Mouse (Mus musculus) myocyte (in vitro differentiated cells): Measurements from ENCODE around the gene Pgam2.

Source experiments
- CEBPB ChIP-seq: IDR thresholded peaks from 2 replicates; pipeline ENCODE4 v1.6.1; 2011; ENCODE audit warnings: mild to moderate bottlenecking, moderate library complexity; ENCODE audit not compliant: poor library complexity, insufficient read depth, severe bottlenecking
- E2F4 ChIP-seq: IDR thresholded peaks from one replicate; pipeline ENCODE4 v1.6.1; 2011; ENCODE audit warnings: mild to moderate bottlenecking, control low read depth, moderate library complexity; ENCODE audit not compliant: insufficient read depth
- MAX ChIP-seq: IDR thresholded peaks from one replicate; pipeline ENCODE4 v1.6.1; 2011; ENCODE audit warnings: low read depth, mild to moderate bottlenecking, control low read depth
- MYOD1 ChIP-seq, 3 experiments: IDR thresholded peaks; one replicate each; pipeline ENCODE4 v1.6.1; 2011; ENCODE audit warnings: control low read depth in 2 of 3, low read depth in 2 of 3, mild to moderate bottlenecking in 2 of 3, moderate library complexity in 1 of 3; ENCODE audit not compliant: insufficient read length in 2 of 3, control insufficient read depth in 1 of 3
- MYOG ChIP-seq, 3 experiments: IDR thresholded peaks; one replicate each; pipeline ENCODE4 v1.6.1; 2011; ENCODE audit warnings: control low read depth in 2 of 3, low read depth in 2 of 3, mild to moderate bottlenecking in 2 of 3; ENCODE audit not compliant: insufficient read length in 2 of 3, control insufficient read depth in 1 of 3, insufficient read depth in 1 of 3
- POLR2A ChIP-seq: IDR thresholded peaks from one replicate; pipeline ENCODE4 v1.6.1; 2011; ENCODE audit warnings: low read depth, mild to moderate bottlenecking, control low read depth, moderate library complexity; ENCODE audit not compliant: insufficient read length
- POLR2AphosphoS2 ChIP-seq: IDR thresholded peaks from one replicate; pipeline ENCODE4 v1.6.1; 2011; ENCODE audit warnings: low read depth, control low read depth; ENCODE audit not compliant: insufficient read length
- REST ChIP-seq: IDR thresholded peaks from one replicate; pipeline ENCODE4 v1.6.1; 2011; ENCODE audit warnings: mild to moderate bottlenecking, control low read depth, moderate library complexity; ENCODE audit not compliant: insufficient read depth, insufficient read length
- SRF ChIP-seq: IDR thresholded peaks from one replicate; pipeline ENCODE4 v1.6.1; 2011; ENCODE audit warnings: low read depth; ENCODE audit not compliant: control insufficient read depth, insufficient read length
- TCF12 ChIP-seq: IDR thresholded peaks from one replicate; pipeline ENCODE4 v1.6.1; 2011; ENCODE audit warnings: mild to moderate bottlenecking, control low read depth; ENCODE audit not compliant: poor library complexity, insufficient read depth, severe bottlenecking
- TCF3 ChIP-seq: IDR thresholded peaks from one replicate; pipeline ENCODE4 v1.6.1; 2011; ENCODE audit warnings: low read depth, control low read depth; ENCODE audit not compliant: insufficient read length
- USF1 ChIP-seq: IDR thresholded peaks from one replicate; pipeline ENCODE4 v1.6.1; 2011; ENCODE audit warnings: low read depth, mild to moderate bottlenecking, control low read depth, moderate library complexity

GRCm38 (mm10) chr11:5805711-5806110 lies 2.2 kb upstream of the Pgam2 start:
- TF ChIP-seq TCF12 = no peak
- TF ChIP-seq POLR2A = no peak
- no peak for TF ChIP-seq E2F4
- TF ChIP-seq POLR2AphosphoS2 = no peak
- TF ChIP-seq USF1 = no peak
- no peak for TF ChIP-seq MAX
- TF ChIP-seq CEBPB = no peak
- no peak for TF ChIP-seq MYOD1 (IDR thresholded peaks at IDR 0.05; ENCODE audit: control insufficient read depth in 1 of 3, insufficient read length in 2 of 3, low read depth in 2 of 3)
- TF ChIP-seq TCF3 = no peak
- no peak for TF ChIP-seq SRF
- no peak for TF ChIP-seq REST
- no peak for TF ChIP-seq MYOG (IDR thresholded peaks at IDR 0.05; ENCODE audit: control insufficient read depth in 1 of 3, insufficient read depth in 1 of 3, insufficient read length in 2 of 3, low read depth in 2 of 3)
